11 mouse cellular contexts compared by ENCODE assay signal in genomic region chr15:77821424-77821823, GRCm38 (mm10). TPM values are rescaled to one million over a fixed set of nuclear protein-coding genes. Genes with fewer than 3 reads are reported as not detected.
DNase-seq lines count a peak whose midpoint lies in the region; ATAC-seq lines count a peak whose summit lies in the region.
"Had no signal": no experiment of that assay in that cellular context is flagged by ENCODE, and none has a peak within 500 bp of the region (broad histone marks: within the 10 kb centered on the region; RNA-seq: fewer than 3 reads in every experiment).

No protein-coding gene starts in this region.

- H3K4me1 ChIP-seq in hindbrain, embryonic 10.5 days (replicated peaks) = peaks cover 80% of the 10 kb centered on the region
- peaks cover 56% of the 10 kb centered on the region for H3K4me1 ChIP-seq in hindbrain, embryonic 13.5 days (replicated peaks)
- H3K4me1 ChIP-seq in heart, embryonic 14.5 days (ENCODE audit: control insufficient read depth in 2 of 2, insufficient read depth in 2 of 2, low read length in 2 of 2) = peaks cover 73 to 92% of the 10 kb centered on the region in 2 experiments
- H3K4me1 ChIP-seq in liver, embryonic 15.5 days (replicated peaks) = peaks cover 98% of the 10 kb centered on the region
- peaks cover 4% of the 10 kb centered on the region; the same call in 1 of the 2 replicates for H3K4me1 ChIP-seq in forebrain, embryonic 14.5 days (ENCODE audit: control insufficient read depth, insufficient read depth, low read length)

- no peak overlapping the region for H3K4me3 ChIP-seq in hindbrain, embryonic 10.5 days
- no peak overlapping the region for H3K4me3 ChIP-seq in hindbrain, embryonic 13.5 days
- no peak overlapping the region for H3K4me3 ChIP-seq in heart, embryonic 14.5 days (ENCODE audit: control insufficient read depth in 1 of 2, insufficient read depth in 1 of 2, low read depth in 1 of 2, low read length in 2 of 2)
- no peak overlapping the region for H3K4me3 ChIP-seq in liver, embryonic 15.5 days (replicated peaks)
- no peak overlapping the region for H3K4me3 ChIP-seq in forebrain, embryonic 14.5 days (ENCODE audit: low read depth, low read length)

- no peak for ATAC-seq in hindbrain, embryonic 13.5 days (ENCODE audit: low FRiP score)
- no peak for ATAC-seq in heart, embryonic 14.5 days (ENCODE audit: insufficient number of reproducible peaks, insufficient read depth, low FRiP score, low read depth)
- no peak for ATAC-seq in liver, embryonic 15.5 days (ENCODE audit: insufficient read depth)
- no peak for ATAC-seq in forebrain, embryonic 14.5 days

- DNase-seq in hindbrain, embryonic 10.5 days (ENCODE audit: low spot score) = no peak
- DNase-seq in adipocyte (ENCODE audit: low spot score) = peak; percentile 62
- DNase-seq in frontal cortex, adult 2 months (ENCODE audit: extremely low spot score in 1 of 2, low spot score in 1 of 2) = no peak
- no peak for DNase-seq in gastrocnemius, postnatal 4 days (ENCODE audit: low spot score in 2 of 2)
- no peak for DNase-seq in forebrain, embryonic 14.5 days (ENCODE audit: low spot score)
- DNase-seq: cerebellum, adult 18-20 months; gastrocnemius, postnatal 14 days; thymus, postnatal 4 days had no signal

- H3K36me3 ChIP-seq in hindbrain, embryonic 10.5 days = no peaks in the 10 kb centered on the region
- no peaks in the 10 kb centered on the region for H3K36me3 ChIP-seq in hindbrain, embryonic 13.5 days
- H3K36me3 ChIP-seq in heart, embryonic 14.5 days (ENCODE audit: control insufficient read depth, insufficient read depth, low read length) = peaks cover 8% of the 10 kb centered on the region; the same call in 1 of the 2 replicates
- 0 out of 2 replicates have a peak, but pooled peaks cover 8% of the 10 kb centered on the region for H3K36me3 ChIP-seq in liver, embryonic 15.5 days (replicated peaks)
- no peaks in the 10 kb centered on the region for H3K36me3 ChIP-seq in forebrain, embryonic 14.5 days (ENCODE audit: control insufficient read depth, insufficient read depth, low read length)

- peak overlapping the region; percentile 67; the same call in 1 of the 2 replicates for H3K27ac ChIP-seq in hindbrain, embryonic 10.5 days
- H3K27ac ChIP-seq in hindbrain, embryonic 13.5 days = no peak overlapping the region
- H3K27ac ChIP-seq in heart, embryonic 14.5 days (replicated peaks in 1 of 2; ENCODE audit: control insufficient read depth in 1 of 2, insufficient read depth in 1 of 2, low read depth in 2 of 2, low read length in 2 of 2) = peak overlapping the region; percentile 74 to 76
- peak overlapping the region; percentile 77 for H3K27ac ChIP-seq in liver, embryonic 15.5 days (replicated peaks)
- no peak overlapping the region for H3K27ac ChIP-seq in forebrain, embryonic 14.5 days (ENCODE audit: low read depth, low read length)

- H3K9me3 ChIP-seq in hindbrain, embryonic 10.5 days = no peaks in the 10 kb centered on the region
- H3K9me3 ChIP-seq in hindbrain, embryonic 13.5 days = no peaks in the 10 kb centered on the region
- no peaks in the 10 kb centered on the region for H3K9me3 ChIP-seq in heart, embryonic 14.5 days (ENCODE audit: control insufficient read depth, low read length)
- no peaks in the 10 kb centered on the region for H3K9me3 ChIP-seq in liver, embryonic 15.5 days (replicated peaks)
- no peaks in the 10 kb centered on the region for H3K9me3 ChIP-seq in forebrain, embryonic 14.5 days (replicated peaks; ENCODE audit: control insufficient read depth, low read length)

- H3K27me3 ChIP-seq in hindbrain, embryonic 10.5 days (ENCODE audit: insufficient read depth, poor library complexity, severe bottlenecking) = no peaks in the 10 kb centered on the region
- H3K27me3 ChIP-seq in hindbrain, embryonic 13.5 days = no peaks in the 10 kb centered on the region
- no peaks in the 10 kb centered on the region for H3K27me3 ChIP-seq in heart, embryonic 14.5 days (ENCODE audit: control insufficient read depth, insufficient read depth, low read length)
- no peaks in the 10 kb centered on the region for H3K27me3 ChIP-seq in liver, embryonic 15.5 days
- H3K27me3 ChIP-seq in forebrain, embryonic 14.5 days (replicated peaks; ENCODE audit: control insufficient read depth, insufficient read depth, low read length) = no peaks in the 10 kb centered on the region

- WGBS in hindbrain, embryonic 10.5 days = 73% methylated on average over 7 of the region's 7 CpGs
- 66% methylated on average over 7 of the region's 7 CpGs for WGBS in hindbrain, embryonic 13.5 days
- WGBS in heart, embryonic 14.5 days = 25% methylated on average over 7 of the region's 7 CpGs
- WGBS in liver, embryonic 15.5 days (ENCODE audit: insufficient replicate concordance) = 39% methylated on average over 7 of the region's 7 CpGs
- WGBS in forebrain, embryonic 14.5 days = 66% methylated on average over 7 of the region's 7 CpGs

- no peak overlapping the region for H3K9ac ChIP-seq in hindbrain, embryonic 13.5 days
- H3K9ac ChIP-seq in heart, embryonic 14.5 days (ENCODE audit: low read length) = peak overlapping the region; percentile 51
- H3K9ac ChIP-seq in liver, embryonic 15.5 days = no peak overlapping the region
- no peak overlapping the region for H3K9ac ChIP-seq in forebrain, embryonic 14.5 days (ENCODE audit: low read length)

- H3K4me2 ChIP-seq in hindbrain, embryonic 13.5 days = no peak overlapping the region
- peak overlapping the region; percentile 26 for H3K4me2 ChIP-seq in heart, embryonic 14.5 days (ENCODE audit: low read length)
- no peak overlapping the region for H3K4me2 ChIP-seq in liver, embryonic 15.5 days
- H3K4me2 ChIP-seq in forebrain, embryonic 14.5 days (ENCODE audit: low read length) = no peak overlapping the region

RNA-seq across cellular contexts. Expression of gene Myh9, which starts 20.6 kb away (rescaled TPM):
- polyA plus RNA-seq in hindbrain, embryonic 10.5 days (2016; fragmentation: Nextera tagmentation; extraction: Ambion mirVana) = 32.7 and 38.4 TPM in 2 replicates
- 14.5 and 14.9 TPM in 2 replicates for polyA plus RNA-seq in hindbrain, embryonic 13.5 days (2015; fragmentation: Nextera tagmentation; extraction: Ambion mirVana)
- polyA plus RNA-seq in heart, embryonic 14.5 days (2014; fragmentation: Nextera tagmentation; extraction: Ambion mirVana) = 31.0 and 32.8 TPM in 2 replicates
- 19.5 and 20.3 TPM in 2 replicates for polyA plus RNA-seq in liver, embryonic 15.5 days (2015; fragmentation: Nextera tagmentation; extraction: Ambion mirVana)
- 34.4 and 38.7 TPM in 2 replicates for polyA plus RNA-seq in frontal cortex, adult 2 months (2012; rRNA removed)
- 100 to 1,000 TPM; 171 to 187 TPM for total RNA-seq in gastrocnemius, postnatal 4 days (2021)
- polyA plus RNA-seq in forebrain, embryonic 14.5 days (2014; fragmentation: Nextera tagmentation; extraction: Ambion mirVana) = 10.8 and 14.6 TPM in 2 replicates

Comparison
In these comparisons a context has a peak if more than half of its experiments do, and no peak if none do; other contexts are left out.
1. H3K27ac ChIP-seq: peak in hindbrain, embryonic 10.5 days (single experiment), heart, embryonic 14.5 days (2 of 2) and liver, embryonic 15.5 days (single experiment); none in hindbrain, embryonic 13.5 days (single experiment) and forebrain, embryonic 14.5 days (single experiment).